ENCODE assay signal across 8 mouse cellular contexts in genomic region chr12:102756304-102756703, GRCm38 (mm10). TPM values are rescaled to one million over a fixed set of nuclear protein-coding genes. Genes with fewer than 3 reads are reported as not detected.
A peak's percentile ranks its signal among the peaks of the same experiment; 100 is the strongest.
DNase-seq lines count a peak whose midpoint lies in the region; ATAC-seq and TF ChIP-seq lines count a peak whose summit lies in the region.

No protein-coding gene starts in this region.

- dilution Hi-C loops in CH12.LX (cut with MboI; ENCODE audit: extremely low pct_ligation_motif_present, extremely low pct_unique_long_range_greater_than_20kb, low sequenced_read_pairs), result no loop called here

- H3K9ac ChIP-seq in CH12.LX (ENCODE audit: insufficient read depth, low read depth), result 0 out of 2 replicates have a peak overlapping the region, but pooled peaks have one; percentile 51
- no peak overlapping the region for H3K9ac ChIP-seq in intestine, embryonic 15.5 days

- H3K36me3 ChIP-seq in erythroblast, embryonic 14.5 days (ENCODE audit: control insufficient read depth), result peaks cover 47% of the 10 kb centered on the region
- H3K36me3 ChIP-seq in CH12.LX (replicated peaks in 1 of 2; ENCODE audit: control insufficient read depth in 1 of 2, insufficient read depth in 1 of 2, low read length in 1 of 2), result peaks cover 3 to 31% of the 10 kb centered on the region in 2 experiments
- H3K36me3 ChIP-seq in intestine, embryonic 15.5 days, result no peaks in the 10 kb centered on the region
- H3K36me3 ChIP-seq in testis, adult 2 months (ENCODE audit: control insufficient read depth, insufficient read depth, low read length), result peaks cover 6% of the 10 kb centered on the region

- peaks cover 79% of the 10 kb centered on the region for H3K79me2 ChIP-seq in CH12.LX (replicated peaks; ENCODE audit: control insufficient read depth, extremely low read depth, insufficient read depth, poor library complexity, severe bottlenecking)

- no peak for TF ChIP-seq EP300 in CH12.LX (IDR thresholded peaks at IDR 0.05; ENCODE audit: low read length)

- no peak overlapping the region for H3K27ac ChIP-seq in CH12.LX (ENCODE audit: insufficient read depth, low read depth)
- no peak overlapping the region for H3K27ac ChIP-seq in intestine, embryonic 15.5 days
- H3K27ac ChIP-seq in testis, adult 2 months (ENCODE audit: control insufficient read depth, insufficient read depth, low read depth, low read length), result peak overlapping the region; percentile 92

- DNase-seq in CH12.LX (ENCODE audit: extremely low read depth), result peak; percentile 65
- peak; percentile 25 for DNase-seq in embryo, embryonic 9.5 days (ENCODE audit: extremely low spot score)
- peak; percentile 36 to 64 for DNase-seq in lung, postnatal 4 days
- no peak for DNase-seq in right cerebral cortex, adult 2 months (ENCODE audit: low spot score in 2 of 2)

- H3K4me1 ChIP-seq in erythroblast, embryonic 14.5 days (ENCODE audit: control insufficient read depth), result peaks cover 44% of the 10 kb centered on the region
- peaks cover 4 to 39% of the 10 kb centered on the region in 2 experiments; a peak in 3 of 4 replicates for H3K4me1 ChIP-seq in CH12.LX (ENCODE audit: control insufficient read depth in 1 of 2, insufficient read depth in 2 of 2)
- peaks cover 10% of the 10 kb centered on the region; the same call in 1 of the 2 replicates for H3K4me1 ChIP-seq in intestine, embryonic 15.5 days (replicated peaks)
- peaks cover 3% of the 10 kb centered on the region for H3K4me1 ChIP-seq in testis, adult 2 months (ENCODE audit: control insufficient read depth, insufficient read depth, low read length)

- peak overlapping the region; percentile 97 for H3K4me3 ChIP-seq in erythroblast, embryonic 14.5 days (replicated peaks)
- peak overlapping the region in 2 of 3 experiments; percentile 68 to 84 for H3K4me3 ChIP-seq in CH12.LX (replicated peaks in 1 of 3; ENCODE audit: low read depth in 2 of 3, low read length in 2 of 3, poor library complexity in 1 of 3)
- H3K4me3 ChIP-seq in intestine, embryonic 15.5 days (replicated peaks), result peak overlapping the region; percentile 91
- peak overlapping the region; percentile 94 for H3K4me3 ChIP-seq in testis, adult 2 months (ENCODE audit: control insufficient read depth, low read depth, low read length)

- H3K9me3 ChIP-seq in erythroblast, embryonic 14.5 days (ENCODE audit: control insufficient read depth, low read length), result peaks cover 2% of the 10 kb centered on the region; the same call in 1 of the 2 replicates
- H3K9me3 ChIP-seq in CH12.LX (replicated peaks; ENCODE audit: low read length), result no peaks in the 10 kb centered on the region
- H3K9me3 ChIP-seq in intestine, embryonic 15.5 days, result no peaks in the 10 kb centered on the region

- in situ Hi-C loops in CH12.LX (cut with MboI; ENCODE audit: low pct_ligation_motif_present, low pct_unique_long_range_greater_than_20kb, low sequenced_read_pairs), result no loop called here

- ATAC-seq in erythroblast, adult 5-6 weeks (replicated peaks; ENCODE audit: low FRiP score, poor library complexity, severe bottlenecking), result no peak
- no peak for ATAC-seq in intestine, embryonic 15.5 days

- no peaks in the 10 kb centered on the region for H3K27me3 ChIP-seq in erythroblast, embryonic 14.5 days (ENCODE audit: control insufficient read depth)
- no peaks in the 10 kb centered on the region for H3K27me3 ChIP-seq in CH12.LX (replicated peaks)
- no peaks in the 10 kb centered on the region for H3K27me3 ChIP-seq in intestine, embryonic 15.5 days (replicated peaks)
- no peaks in the 10 kb centered on the region for H3K27me3 ChIP-seq in testis, adult 2 months (ENCODE audit: control insufficient read depth, insufficient read depth, low read length)

- no peak; the same call in 1 of the 2 replicates for TF ChIP-seq RAD21 in CH12.LX (IDR thresholded peaks at IDR 0.05; ENCODE audit: low read depth, low read length)

- H3K4me2 ChIP-seq in CH12.LX (ENCODE audit: insufficient read depth, low read depth, poor library complexity, severe bottlenecking), result peak overlapping the region; percentile 70; the same call in 1 of the 2 replicates
- peak overlapping the region; percentile 65 for H3K4me2 ChIP-seq in intestine, embryonic 15.5 days (replicated peaks)

- 73% methylated on average over 7 of the region's 7 CpGs for WGBS in intestine, embryonic 15.5 days

- TF ChIP-seq POLR2A in CH12.LX (IDR thresholded peaks at IDR 0.05; ENCODE audit: low read depth, low read length), result no peak
- no peak for TF ChIP-seq POLR2A in testis, adult 2 months (IDR thresholded peaks at IDR 0.05; ENCODE audit: control insufficient read depth, low read depth, low read length)

- peak in 1 of 2 experiments; percentile 44; a peak in 2 of 4 replicates for TF ChIP-seq CTCF in CH12.LX (conservative IDR thresholded peaks at IDR 0.05 in 1 of 2, IDR thresholded peaks at IDR 0.05 in 1 of 2; ENCODE audit: low read depth in 2 of 2, low read length in 2 of 2)
- no peak for TF ChIP-seq CTCF in testis, adult 2 months (IDR thresholded peaks at IDR 0.05; ENCODE audit: control insufficient read depth, insufficient read depth, insufficient replicate concordance, low read depth, low read length)

TF ChIP-seq in CH12.LX, 34 proteins besides CTCF, POLR2A, EP300 and RAD21:
- TF ChIP-seq USF2 (conservative IDR thresholded peaks at IDR 0.05; ENCODE audit: low read depth, low read length), result no peak
- TF ChIP-seq USF1 (IDR thresholded peaks at IDR 0.05; ENCODE audit: low read depth, low read length), result no peak
- no peak for TF ChIP-seq ZMIZ1 (IDR thresholded peaks at IDR 0.05; ENCODE audit: low read depth, low read length)
- no peak for TF ChIP-seq MAZ (IDR thresholded peaks at IDR 0.05; ENCODE audit: low read depth, low read length)
TF ChIP-seq in CH12.LX: peak in this region for 0.

RNA-seq across cellular contexts. Expression of gene Gm28051, which starts 1.3 kb away (rescaled TPM):
- polyA plus RNA-seq in erythroblast, embryonic 14.5 days (2012), result 0.55 TPM in 1 of 2 replicates, not detected in the other
- total RNA-seq in erythroblast, adult 5-6 weeks (2015; ENCODE audit: low replicate concordance), result not detected in 2 replicates
- total RNA-seq in erythroblast, adult 5-6 weeks (2017; ENCODE audit: low replicate concordance), result not detected in 2 replicates
- total RNA-seq in CH12.LX (2012; rRNA removed) (not detected in 2 replicates), CH12.LX (2014; rRNA removed) (not detected in 2 replicates)
- polyA plus RNA-seq in CH12.LX (2012; ENCODE audit: insufficient read length, low read depth), result not detected in 2 replicates
- not detected in 2 replicates for polyA plus RNA-seq in intestine, embryonic 15.5 days (2015; fragmentation: Nextera tagmentation; extraction: Ambion mirVana)
- 3.6 and 4.5 TPM in 2 replicates for polyA plus RNA-seq in testis, adult 2 months (2012; rRNA removed)

RNA-seq across cellular contexts. Expression of gene Gon7, which starts 1.3 kb away (rescaled TPM):
- 0.80 and 1.2 TPM in 2 replicates for polyA plus RNA-seq in erythroblast, embryonic 14.5 days (2012)
- 5.0 and 9.6 TPM in 2 replicates for total RNA-seq in erythroblast, adult 5-6 weeks (2015; ENCODE audit: low replicate concordance)
- total RNA-seq in erythroblast, adult 5-6 weeks (2017; ENCODE audit: low replicate concordance), result 2.5 and 13.1 TPM in 2 replicates
- total RNA-seq in CH12.LX (2012; rRNA removed) (20.9 and 27.4 TPM in 2 replicates), CH12.LX (2014; rRNA removed) (30.0 and 33.6 TPM in 2 replicates)
- 19.6 and 21.1 TPM in 2 replicates for polyA plus RNA-seq in CH12.LX (2012; ENCODE audit: insufficient read length, low read depth)
- polyA plus RNA-seq in intestine, embryonic 15.5 days (2015; fragmentation: Nextera tagmentation; extraction: Ambion mirVana), result 30.8 and 31.2 TPM in 2 replicates
- polyA plus RNA-seq in testis, adult 2 months (2012; rRNA removed), result 11.0 and 11.2 TPM in 2 replicates

RNA-seq across cellular contexts. Expression of gene Ubr7, which starts 1.5 kb away (rescaled TPM):
- polyA plus RNA-seq in erythroblast, embryonic 14.5 days (2012), result 1.8 TPM in 2 replicates
- 5.6 and 12.5 TPM in 2 replicates for total RNA-seq in erythroblast, adult 5-6 weeks (2015; ENCODE audit: low replicate concordance)
- 15.2 and 18.3 TPM in 2 replicates for total RNA-seq in erythroblast, adult 5-6 weeks (2017; ENCODE audit: low replicate concordance)
- 47.8 and 48.8 TPM in 2 replicates for total RNA-seq in CH12.LX (2012; rRNA removed)
- 80.4 and 89.4 TPM in 2 replicates for total RNA-seq in CH12.LX (2014; rRNA removed)
- 44.7 and 46.3 TPM in 2 replicates for polyA plus RNA-seq in CH12.LX (2012; ENCODE audit: insufficient read length, low read depth)
- polyA plus RNA-seq in intestine, embryonic 15.5 days (2015; fragmentation: Nextera tagmentation; extraction: Ambion mirVana), result 32.2 and 36.8 TPM in 2 replicates
- 44.5 and 47.2 TPM in 2 replicates for polyA plus RNA-seq in testis, adult 2 months (2012; rRNA removed)

RNA-seq across cellular contexts. Expression of gene Gm20604, which starts 2.2 kb away (rescaled TPM):
- 0.29 and 0.33 TPM in 2 replicates for polyA plus RNA-seq in erythroblast, embryonic 14.5 days (2012)
- total RNA-seq in erythroblast, adult 5-6 weeks (2015; ENCODE audit: low replicate concordance), result 5.2 and 6.1 TPM in 2 replicates
- total RNA-seq in erythroblast, adult 5-6 weeks (2017; ENCODE audit: low replicate concordance), result 1.2 and 3.2 TPM in 2 replicates
- total RNA-seq in CH12.LX (2012; rRNA removed), result 5.7 and 6.7 TPM in 2 replicates
- 13.6 and 14.4 TPM in 2 replicates for total RNA-seq in CH12.LX (2014; rRNA removed)
- polyA plus RNA-seq in CH12.LX (2012; ENCODE audit: insufficient read length, low read depth), result 9.2 and 11.3 TPM in 2 replicates
- polyA plus RNA-seq in intestine, embryonic 15.5 days (2015; fragmentation: Nextera tagmentation; extraction: Ambion mirVana), result 18.7 and 21.0 TPM in 2 replicates
- 28.7 and 31.3 TPM in 2 replicates for polyA plus RNA-seq in testis, adult 2 months (2012; rRNA removed)

RNA-seq across cellular contexts. Expression of gene Tmem251, which starts 12.7 kb away (rescaled TPM):
- 0.13 and 0.16 TPM in 2 replicates for polyA plus RNA-seq in erythroblast, embryonic 14.5 days (2012)
- total RNA-seq in erythroblast, adult 5-6 weeks (2015; ENCODE audit: low replicate concordance), result 4.4 and 4.6 TPM in 2 replicates
- total RNA-seq in erythroblast, adult 5-6 weeks (2017; ENCODE audit: low replicate concordance), result 5.5 and 10.3 TPM in 2 replicates
- total RNA-seq in CH12.LX (2012; rRNA removed) (3.9 and 7.2 TPM in 2 replicates), CH12.LX (2014; rRNA removed) (10.9 and 11.1 TPM in 2 replicates)
- 13.9 and 14.6 TPM in 2 replicates for polyA plus RNA-seq in CH12.LX (2012; ENCODE audit: insufficient read length, low read depth)
- 15.3 and 16.3 TPM in 2 replicates for polyA plus RNA-seq in intestine, embryonic 15.5 days (2015; fragmentation: Nextera tagmentation; extraction: Ambion mirVana)
- polyA plus RNA-seq in testis, adult 2 months (2012; rRNA removed), result 0.90 and 1.1 TPM in 2 replicates

Comparison
In these comparisons a context has a peak if more than half of its experiments do, and no peak if none do; other contexts are left out.
1. DNase-seq: peak in CH12.LX (single experiment), embryo, embryonic 9.5 days (single experiment) and lung, postnatal 4 days (2 of 2); none in right cerebral cortex, adult 2 months (0 of 2).
2. RNA of gene Ubr7, which starts 1.5 kb away (polyA plus RNA-seq): 44.5 to 47.2 TPM in testis, adult 2 months, 44.7 to 46.3 TPM in CH12.LX and 32.2 to 36.8 TPM in intestine, embryonic 15.5 days; 1.8 TPM in erythroblast, embryonic 14.5 days; every median in the first group is over 10 times any median in the second.
3. Peak in every context shown above with its lines, with median percentiles within 50 percentile points of each other: H3K4me3 ChIP-seq.